Mouse (Mus musculus): ENCODE results near the gene Mlxip. TPM values are rescaled to one million over a fixed set of nuclear protein-coding genes. Genes with fewer than 3 reads are reported as not detected.

The Mlxip gene
- polyA plus RNA-seq, 1 experiment from 2014 or later = 21.1 TPM

DNA sequence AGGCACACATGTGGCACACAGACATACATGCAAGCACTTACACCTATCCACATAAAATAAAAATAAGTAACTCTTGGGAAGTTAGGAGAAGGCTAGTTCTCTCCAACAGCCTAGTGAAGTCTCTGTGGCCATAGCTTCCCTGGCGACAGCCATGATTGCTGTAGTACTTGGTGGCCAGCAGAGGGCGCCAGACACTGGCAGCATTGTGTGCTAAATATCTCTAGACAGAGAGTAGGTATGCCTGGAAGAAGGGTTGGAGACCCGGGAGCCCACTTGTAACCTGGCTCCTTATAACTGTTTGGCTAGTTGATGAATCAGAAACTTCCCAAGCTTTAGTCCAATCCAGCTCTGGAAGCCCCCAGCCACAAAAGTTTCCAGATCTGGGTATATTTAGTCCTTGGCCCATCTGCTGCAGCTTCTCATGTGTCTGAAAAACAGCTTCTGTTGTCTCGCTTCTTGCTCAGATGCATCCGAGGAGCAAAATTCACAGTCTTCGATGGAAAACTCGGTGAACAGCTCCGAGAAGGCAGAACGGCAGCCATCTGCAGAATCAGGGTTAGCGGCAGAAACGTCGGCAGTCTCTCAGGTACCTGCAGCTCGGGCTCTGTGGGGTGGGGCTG is 25.6 kb upstream of the Mlxip start:
- no peak overlapping the region for H3K4me3 ChIP-seq
- H3K27ac ChIP-seq = no peak overlapping the region
- 78% methylated on average over 13 of the region's 13 CpGs for WGBS
- no peaks in the 10 kb centered on the region for H3K4me1 ChIP-seq
- no peak overlapping the region for H3K4me2 ChIP-seq
- peaks cover 43% of the 10 kb centered on the region for H3K36me3 ChIP-seq (replicated peaks)
- H3K27me3 ChIP-seq (replicated peaks) = no peaks in the 10 kb centered on the region
- H3K9me3 ChIP-seq = no peaks in the 10 kb centered on the region
- ATAC-seq (replicated peaks) = no peak
- H3K9ac ChIP-seq = no peak overlapping the region

DNA sequence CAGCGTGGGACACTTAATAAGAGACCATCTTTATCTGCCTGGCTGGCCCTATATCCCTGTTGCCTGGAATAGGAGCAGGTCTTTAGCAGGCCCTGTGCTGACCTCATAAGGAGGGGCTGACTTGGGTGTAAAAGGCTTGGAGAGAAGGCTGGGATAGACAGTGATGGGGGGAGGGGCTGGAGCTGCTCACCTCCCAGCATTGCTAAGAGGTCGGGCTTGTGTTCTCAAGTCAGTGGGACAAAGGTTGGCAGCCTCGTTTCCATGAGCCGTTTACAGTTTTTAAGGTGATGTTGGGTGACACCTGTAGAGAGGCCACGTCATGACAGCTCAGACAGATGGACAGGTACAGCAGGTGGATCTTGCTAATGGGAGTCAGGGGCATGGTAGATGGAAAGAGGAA is 24.5 kb upstream of the Mlxip start:
- Histone ChIP-seq H3K36me3 (replicated peaks) (peaks cover 43% of the 10 kb centered on the region), H3K27ac (no peak overlapping the region), H3K4me1 (no peaks in the 10 kb centered on the region), H3K27me3 (replicated peaks) (no peaks in the 10 kb centered on the region), H3K4me2 (no peak overlapping the region), H3K9me3 (no peaks in the 10 kb centered on the region), H3K4me3 (no peak overlapping the region), H3K9ac (no peak overlapping the region)
- 92% methylated on average over 5 of the region's 5 CpGs for WGBS
- ATAC-seq (replicated peaks) = no peak

DNA sequence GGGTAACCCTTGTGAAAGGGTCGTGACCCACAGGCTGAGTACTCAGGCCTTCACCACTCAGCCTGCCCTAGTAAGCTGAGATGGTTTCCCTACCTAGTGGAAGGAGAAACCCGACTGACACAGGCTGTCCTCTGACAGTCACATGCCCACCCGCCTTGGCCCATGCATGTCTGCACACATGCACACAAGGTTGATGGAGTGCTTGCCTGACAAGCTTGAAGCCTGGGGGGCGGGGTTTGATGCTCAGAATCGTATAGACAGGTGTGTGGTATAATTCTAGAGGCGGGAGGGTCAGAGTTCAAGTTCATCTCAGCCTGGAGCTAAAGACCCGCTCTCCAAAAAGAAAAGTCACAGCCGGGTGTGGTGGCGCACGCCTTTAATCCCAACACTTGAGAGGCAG is 19.3 kb upstream of the Mlxip start:
- no peaks in the 10 kb centered on the region for H3K9me3 ChIP-seq
- H3K4me2 ChIP-seq = no peak overlapping the region
- no peak overlapping the region for H3K9ac ChIP-seq
- H3K4me1 ChIP-seq = no peaks in the 10 kb centered on the region
- no peaks in the 10 kb centered on the region for H3K27me3 ChIP-seq (replicated peaks)
- no peak overlapping the region for H3K27ac ChIP-seq
- 94% methylated on average over 10 of the region's 10 CpGs for WGBS
- no peak overlapping the region for H3K4me3 ChIP-seq
- no peak for ATAC-seq (replicated peaks)
- peaks cover 31% of the 10 kb centered on the region for H3K36me3 ChIP-seq (replicated peaks)

DNA sequence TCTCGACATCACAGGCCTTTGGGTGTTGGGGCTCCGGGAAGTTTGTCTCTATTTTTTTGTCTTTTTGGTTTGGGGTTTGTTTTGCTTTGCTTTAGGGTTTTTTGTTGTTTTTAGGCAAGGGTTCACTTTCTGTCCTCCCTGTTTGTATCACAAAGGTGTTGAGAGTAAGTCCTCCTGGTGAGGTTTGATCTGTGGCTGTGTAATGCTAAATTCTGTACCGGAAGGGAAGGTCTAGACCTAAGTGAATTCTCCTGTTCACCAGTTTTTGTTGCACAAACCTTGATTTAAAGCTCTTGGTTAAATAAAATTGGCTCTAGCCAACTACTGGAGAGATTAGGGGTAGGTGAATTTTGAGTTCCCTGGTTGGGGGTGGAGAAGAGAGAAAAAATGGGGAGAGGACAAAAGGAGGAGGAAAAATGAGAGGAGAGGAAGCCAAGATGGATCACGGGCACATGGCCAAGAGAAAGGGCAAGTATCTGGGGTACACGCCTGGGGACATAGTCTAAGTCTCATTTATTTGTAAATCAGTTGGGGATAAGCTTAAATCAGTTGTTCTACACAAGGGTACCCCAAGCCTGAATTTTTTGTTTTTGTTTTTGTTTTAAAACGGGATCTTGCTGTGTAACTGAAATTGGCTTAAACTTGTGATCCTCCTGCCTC is 18.7 kb upstream of the Mlxip start:
- no peak overlapping the region for H3K4me3 ChIP-seq
- H3K4me2 ChIP-seq = no peak overlapping the region
- H3K9me3 ChIP-seq = no peaks in the 10 kb centered on the region
- WGBS = 89% methylated on average over 6 of the region's 6 CpGs
- no peaks in the 10 kb centered on the region for H3K4me1 ChIP-seq
- ATAC-seq (replicated peaks) = no peak
- peaks cover 24% of the 10 kb centered on the region for H3K36me3 ChIP-seq (replicated peaks)
- no peaks in the 10 kb centered on the region for H3K27me3 ChIP-seq (replicated peaks)
- H3K9ac ChIP-seq = no peak overlapping the region
- no peak overlapping the region for H3K27ac ChIP-seq

DNA sequence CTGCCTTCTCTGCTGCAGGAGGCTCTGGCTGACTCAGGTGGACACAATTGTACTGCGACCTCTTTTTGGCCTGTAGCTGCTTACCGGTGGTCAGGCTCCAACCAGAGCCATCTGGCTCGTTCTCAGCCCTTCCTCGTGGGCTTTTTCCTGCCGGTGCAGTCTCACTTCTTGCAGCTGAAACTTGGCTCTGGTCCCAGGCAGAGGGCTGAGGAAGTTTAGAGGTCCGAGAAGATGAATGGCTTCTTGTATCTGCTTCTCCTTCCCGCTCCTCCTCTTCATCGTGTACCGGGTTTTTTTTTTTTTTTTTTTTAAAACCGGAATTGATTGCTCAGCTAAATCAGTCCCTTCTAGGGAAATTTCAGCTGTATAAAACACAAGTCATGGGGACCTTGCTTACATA is 18.0 kb upstream of the Mlxip start:
- Histone ChIP-seq H3K9ac (no peak overlapping the region), H3K9me3 (no peaks in the 10 kb centered on the region), H3K4me1 (no peaks in the 10 kb centered on the region), H3K36me3 (replicated peaks) (peaks cover 18% of the 10 kb centered on the region), H3K27ac (no peak overlapping the region), H3K27me3 (replicated peaks) (no peaks in the 10 kb centered on the region), H3K4me2 (no peak overlapping the region), H3K4me3 (no peak overlapping the region)
- 48% methylated on average over 10 of the region's 10 CpGs for WGBS
- ATAC-seq (replicated peaks) = no peak

DNA sequence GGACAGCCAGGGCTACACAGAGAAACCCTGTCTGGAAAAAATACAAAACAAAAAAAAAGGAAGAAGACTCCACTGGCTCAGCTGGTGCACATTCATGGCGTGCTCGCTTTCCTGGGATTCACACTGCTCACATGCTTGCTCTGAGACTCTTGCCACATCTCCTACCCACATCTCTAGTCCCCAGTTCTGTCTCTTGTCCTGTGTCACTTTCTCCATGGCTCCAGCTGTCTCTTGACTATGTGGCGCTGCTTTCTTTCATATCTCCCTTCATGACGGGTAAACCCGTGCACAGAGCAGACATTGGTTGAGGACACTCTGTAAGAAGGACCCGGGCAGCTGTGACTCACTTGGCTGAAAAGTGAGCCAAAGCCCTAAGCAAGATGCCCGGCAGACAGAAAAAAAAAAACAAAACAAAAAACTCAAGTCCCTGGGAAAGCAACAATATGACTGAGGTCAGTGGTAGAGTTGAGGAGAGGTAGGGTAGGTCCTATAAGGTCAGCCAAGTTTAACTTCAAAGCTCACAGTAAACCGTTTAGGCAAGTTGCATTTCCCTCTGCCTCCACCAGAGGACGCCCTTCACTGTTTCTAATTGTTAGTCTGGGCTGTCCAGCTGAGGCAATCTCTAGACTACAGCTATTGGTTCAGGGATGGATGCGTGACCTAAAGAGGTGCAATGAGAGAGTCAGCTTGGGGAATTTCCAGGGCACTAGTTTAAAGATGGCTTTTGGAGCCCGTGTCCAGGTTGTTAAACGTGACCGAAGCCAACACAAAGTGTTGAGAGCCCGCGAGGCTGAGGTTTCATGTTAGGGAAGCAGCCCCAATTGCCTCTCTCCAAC is 17.3 kb upstream of the Mlxip start:
- Histone ChIP-seq H3K27me3 (replicated peaks) (no peaks in the 10 kb centered on the region), H3K4me1 (no peaks in the 10 kb centered on the region), H3K4me3 (no peak overlapping the region), H3K27ac (no peak overlapping the region), H3K9ac (no peak overlapping the region), H3K4me2 (no peak overlapping the region), H3K36me3 (replicated peaks) (peaks cover 11% of the 10 kb centered on the region), H3K9me3 (no peaks in the 10 kb centered on the region)
- ATAC-seq (replicated peaks) = no peak
- 67% methylated on average over 15 of the region's 15 CpGs for WGBS

DNA sequence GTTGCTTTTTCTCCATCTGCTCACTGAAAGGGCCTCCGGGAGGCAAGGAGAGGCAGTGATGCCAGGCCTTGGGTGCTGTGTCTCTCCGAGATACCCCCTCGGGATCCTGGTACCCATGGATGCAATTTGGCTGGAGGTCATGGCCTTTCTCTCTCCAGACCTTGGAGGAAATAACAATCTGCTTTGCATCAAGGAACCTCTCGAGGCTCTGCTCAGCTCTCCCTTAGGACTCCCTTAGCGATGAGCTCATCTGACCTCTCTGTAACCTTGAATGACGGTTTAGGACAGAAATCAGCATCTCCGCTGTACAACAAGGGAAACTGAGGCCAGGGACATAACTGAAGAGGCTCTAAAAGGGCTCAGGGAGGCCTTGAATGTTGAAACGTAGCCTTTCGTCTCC is 15.9 kb upstream of the Mlxip start:
- no peak overlapping the region for H3K4me2 ChIP-seq
- H3K27me3 ChIP-seq (replicated peaks) = no peaks in the 10 kb centered on the region
- H3K36me3 ChIP-seq (replicated peaks) = no peaks in the 10 kb centered on the region
- H3K27ac ChIP-seq = no peak overlapping the region
- WGBS = 81% methylated on average over 9 of the region's 9 CpGs
- no peak overlapping the region for H3K9ac ChIP-seq
- no peak overlapping the region for H3K4me3 ChIP-seq
- no peaks in the 10 kb centered on the region for H3K4me1 ChIP-seq
- ATAC-seq (replicated peaks) = no peak
- H3K9me3 ChIP-seq = no peaks in the 10 kb centered on the region

DNA sequence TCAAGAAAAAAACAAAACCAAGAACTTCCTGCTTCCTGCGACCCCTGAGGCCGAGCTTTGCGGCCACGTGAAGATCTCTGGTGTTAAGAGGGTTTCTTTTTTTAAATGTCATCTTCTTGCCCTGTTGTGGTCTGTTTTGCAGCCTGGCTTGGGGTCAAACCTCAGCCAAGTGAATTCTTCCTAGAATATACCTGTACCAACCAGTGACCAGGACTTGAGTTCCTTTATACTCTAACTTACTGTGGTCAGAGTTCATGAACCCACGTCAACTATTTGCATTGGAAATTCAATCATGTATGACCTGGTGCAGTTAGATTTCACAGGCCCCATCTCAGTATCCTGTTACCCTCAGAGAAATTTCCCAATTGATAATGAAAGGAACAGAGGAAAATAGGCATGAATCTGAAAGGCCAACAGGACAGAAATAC is 15.1 kb upstream of the Mlxip start:
- 83% methylated on average over 5 of the region's 5 CpGs for WGBS
- H3K4me3 ChIP-seq = no peak overlapping the region
- no peak for ATAC-seq (replicated peaks)
- H3K9me3 ChIP-seq = no peaks in the 10 kb centered on the region
- H3K36me3 ChIP-seq (replicated peaks) = no peaks in the 10 kb centered on the region
- H3K4me1 ChIP-seq = no peaks in the 10 kb centered on the region
- no peak overlapping the region for H3K27ac ChIP-seq
- H3K4me2 ChIP-seq = no peak overlapping the region
- H3K27me3 ChIP-seq (replicated peaks) = no peaks in the 10 kb centered on the region
- H3K9ac ChIP-seq = no peak overlapping the region

DNA sequence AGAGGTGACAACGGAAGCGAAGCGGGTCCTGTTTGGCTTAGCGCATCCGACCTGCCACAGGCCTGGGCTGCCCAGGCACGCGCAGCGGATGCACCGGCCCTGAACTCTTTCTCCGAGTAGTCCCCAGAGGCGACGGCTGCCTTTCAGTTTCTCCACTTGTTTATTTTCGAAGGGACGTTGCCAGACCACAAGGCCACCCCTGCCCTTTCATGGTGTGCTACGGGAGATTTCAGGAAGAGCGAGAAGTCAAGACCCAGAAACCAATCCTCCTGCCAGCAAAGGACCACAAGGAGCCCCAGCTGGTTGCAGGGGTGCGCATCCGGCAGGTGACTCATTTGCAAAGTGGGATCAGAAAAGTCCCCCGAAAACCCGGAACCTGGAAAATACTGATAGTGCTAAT is 12.6 kb upstream of the Mlxip start:
- Histone ChIP-seq H3K27me3 (replicated peaks) (no peaks in the 10 kb centered on the region), H3K4me1 (no peaks in the 10 kb centered on the region), H3K4me3 (no peak overlapping the region), H3K9me3 (no peaks in the 10 kb centered on the region), H3K4me2 (no peak overlapping the region), H3K27ac (no peak overlapping the region), H3K36me3 (replicated peaks) (no peaks in the 10 kb centered on the region), H3K9ac (no peak overlapping the region)
- 37% methylated on average over 20 of the region's 20 CpGs for WGBS
- no peak for ATAC-seq (replicated peaks)

DNA sequence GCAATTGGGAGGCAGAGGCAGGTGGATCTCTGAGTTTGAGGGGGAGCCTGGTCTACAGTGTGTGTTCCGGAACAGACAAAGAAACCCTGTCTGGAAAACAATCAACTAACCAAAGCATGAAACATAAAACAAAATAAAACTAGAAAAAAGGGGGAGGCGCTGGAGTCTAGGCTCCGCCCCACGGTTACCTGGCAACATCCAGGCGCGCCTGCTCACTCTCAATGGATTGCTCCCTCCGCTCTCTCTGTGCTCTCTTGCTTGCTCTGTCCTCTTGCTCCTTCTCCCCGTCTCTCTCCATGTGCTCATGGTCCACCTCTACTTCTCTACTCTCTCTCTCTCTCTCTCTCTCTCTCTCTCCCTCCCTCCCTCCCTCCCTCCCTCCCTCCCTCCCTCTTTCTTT is 11.9 kb upstream of the Mlxip start:
- Histone ChIP-seq H3K4me2 (no peak overlapping the region), H3K9ac (no peak overlapping the region), H3K4me1 (no peaks in the 10 kb centered on the region), H3K9me3 (no peaks in the 10 kb centered on the region), H3K4me3 (no peak overlapping the region), H3K27ac (no peak overlapping the region), H3K36me3 (replicated peaks) (no peaks in the 10 kb centered on the region), H3K27me3 (replicated peaks) (no peaks in the 10 kb centered on the region)
- WGBS = 79% methylated on average over 8 of the region's 8 CpGs
- ATAC-seq (replicated peaks) = no peak

DNA sequence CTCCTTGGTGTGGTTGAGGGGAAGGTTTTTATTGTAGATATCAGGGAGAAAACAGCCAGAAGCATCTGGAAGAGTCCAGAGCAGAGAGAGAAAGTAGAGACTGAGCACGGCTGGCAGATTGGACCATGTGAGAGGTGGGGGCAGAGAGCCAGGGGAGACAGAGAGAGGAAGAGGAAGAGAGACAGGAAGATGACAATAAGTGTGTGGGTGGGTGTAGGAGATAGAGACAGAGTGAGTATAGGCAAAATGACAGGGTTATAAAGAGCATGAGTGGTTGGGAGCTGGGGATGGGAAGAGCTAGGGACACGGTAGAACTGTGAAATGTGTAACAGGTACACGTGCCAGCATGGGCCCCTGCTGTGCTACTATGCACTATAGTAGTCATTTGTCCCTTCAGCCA is 6.1 kb upstream of the Mlxip start:
- peaks cover 6% of the 10 kb centered on the region for H3K4me1 ChIP-seq
- ATAC-seq (replicated peaks) = no peak
- H3K4me3 ChIP-seq = no peak overlapping the region
- no peaks in the 10 kb centered on the region for H3K27me3 ChIP-seq (replicated peaks)
- no peak overlapping the region for H3K9ac ChIP-seq
- no peaks in the 10 kb centered on the region for H3K36me3 ChIP-seq (replicated peaks)
- no peaks in the 10 kb centered on the region for H3K9me3 ChIP-seq
- WGBS = 24% methylated on average over 3 of the region's 3 CpGs
- no peak overlapping the region for H3K4me2 ChIP-seq
- H3K27ac ChIP-seq = no peak overlapping the region

DNA sequence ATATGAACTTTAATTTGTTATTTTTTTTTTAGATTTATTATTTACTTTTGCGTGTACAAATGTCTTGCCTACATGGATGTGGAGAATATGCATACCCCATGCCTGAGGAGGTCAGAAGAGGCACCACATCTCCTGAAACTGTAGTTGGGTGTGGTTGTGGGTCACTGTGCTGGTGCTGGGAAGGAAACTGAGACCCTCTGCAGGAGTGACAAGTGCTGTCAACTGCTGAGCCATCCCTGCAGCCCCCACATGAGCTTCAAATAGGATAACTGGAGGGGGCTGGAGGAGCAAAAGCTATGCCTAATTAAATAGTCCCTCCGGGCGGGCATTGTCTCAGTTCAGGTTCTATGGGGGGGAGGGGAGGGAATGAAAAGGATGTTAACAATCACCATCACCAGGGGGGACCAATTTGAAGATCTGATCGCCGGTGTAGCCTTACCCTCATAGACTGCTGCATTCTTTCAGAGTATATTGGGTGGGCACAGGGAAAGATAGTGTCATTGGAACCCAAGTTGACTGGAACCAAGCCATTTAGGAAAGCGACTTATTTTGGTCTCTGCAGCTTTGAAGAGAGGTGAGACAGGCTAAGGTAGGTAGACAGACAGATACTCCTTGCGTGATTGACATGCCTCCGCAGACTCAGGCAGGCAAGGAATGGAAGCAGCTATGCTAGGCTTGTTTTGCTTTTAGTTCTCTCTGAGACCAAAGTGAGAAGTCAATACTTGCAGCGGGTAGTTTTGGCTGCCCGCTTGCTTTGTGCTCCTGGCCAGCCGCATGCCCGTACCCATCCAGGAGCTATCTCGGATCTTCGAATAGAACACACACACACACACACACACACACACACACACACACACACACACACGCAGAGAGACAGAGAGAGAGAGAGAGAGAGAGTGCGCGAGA is 3.8 kb upstream of the Mlxip start:
- H3K27me3 ChIP-seq (replicated peaks) = no peaks in the 10 kb centered on the region
- peak overlapping the region; percentile 74 for H3K4me2 ChIP-seq
- H3K36me3 ChIP-seq (replicated peaks) = no peaks in the 10 kb centered on the region
- 3% methylated on average over 16 of the region's 17 CpGs for WGBS
- peaks cover 16% of the 10 kb centered on the region for H3K4me1 ChIP-seq
- H3K4me3 ChIP-seq = peak overlapping the region; percentile 43
- no peak overlapping the region for H3K9ac ChIP-seq
- H3K27ac ChIP-seq = no peak overlapping the region
- H3K9me3 ChIP-seq = no peaks in the 10 kb centered on the region
- ATAC-seq (replicated peaks) = no peak

All from midbrain, embryonic 15.5 days (tissue).